Mouse (Mus musculus): Measurements from ENCODE around the gene Fgr. TPM values are rescaled to one million over a fixed set of nuclear protein-coding genes. Genes with fewer than 3 reads are reported as not detected.

The Fgr gene
- polyA plus RNA-seq, 1 experiment from 2014 or later = 0.66 TPM

DNA sequence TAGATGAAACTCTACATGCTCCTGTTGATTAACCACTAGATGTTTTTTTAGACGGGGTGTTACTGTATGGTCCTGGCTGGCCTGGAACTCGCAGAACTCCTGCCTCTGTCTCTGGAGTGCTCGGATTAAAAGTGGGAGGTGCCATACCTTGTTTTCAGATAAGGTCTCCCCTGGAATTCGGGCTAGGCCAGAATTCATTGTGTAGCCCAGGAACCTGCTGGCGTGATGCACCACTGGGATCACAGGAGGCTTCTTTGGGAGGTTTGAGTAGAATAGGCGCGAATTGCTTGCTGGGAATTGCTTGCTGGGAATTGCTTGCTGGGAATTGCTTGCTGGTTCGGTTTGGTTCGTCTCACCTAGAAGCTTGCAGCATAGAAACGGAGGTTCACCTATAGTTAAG is 53.8 kb downstream of the Fgr start:
- H3K4me1 ChIP-seq (ENCODE audit: insufficient read depth) = peaks cover 32% of the 10 kb centered on the region
- H3K9me3 ChIP-seq (ENCODE audit: low read depth, low read length) = no peaks in the 10 kb centered on the region
- peaks cover 23% of the 10 kb centered on the region; the same call in 1 of the 2 replicates for H3K36me3 ChIP-seq (ENCODE audit: insufficient read depth)
- no peak for TF ChIP-seq CTCF (IDR thresholded peaks at IDR 0.05; ENCODE audit: low read depth)
- no peak overlapping the region for H3K4me2 ChIP-seq
- H3K4me3 ChIP-seq (ENCODE audit: low read depth, low read length) = no peak overlapping the region
- H3K27me3 ChIP-seq (ENCODE audit: insufficient read depth, low read length) = no peaks in the 10 kb centered on the region
- ATAC-seq (ENCODE audit: insufficient read depth) (no peak), DNase-seq (no peak)
- WGBS = 71% methylated on average over 10 of the region's 10 CpGs
- no peak overlapping the region for H3K27ac ChIP-seq (ENCODE audit: low read depth)
- no peak overlapping the region for H3K9ac ChIP-seq

GRCm38 (mm10) chr4:133028193-133028592 is 54.3 kb downstream of the Fgr start:
- no peak overlapping the region for H3K27ac ChIP-seq (ENCODE audit: low read depth)
- H3K9ac ChIP-seq = no peak overlapping the region
- no peak overlapping the region for H3K4me2 ChIP-seq
- WGBS = 80% methylated on average over 6 of the region's 6 CpGs
- no peak for DNase-seq
- ATAC-seq (ENCODE audit: insufficient read depth) = no peak
- no peaks in the 10 kb centered on the region for H3K9me3 ChIP-seq (ENCODE audit: low read depth, low read length)
- peaks cover 24% of the 10 kb centered on the region; the same call in 1 of the 2 replicates for H3K36me3 ChIP-seq (ENCODE audit: insufficient read depth)
- H3K4me1 ChIP-seq (ENCODE audit: insufficient read depth) = peaks cover 30% of the 10 kb centered on the region
- H3K4me3 ChIP-seq (ENCODE audit: low read depth, low read length) = no peak overlapping the region
- H3K27me3 ChIP-seq (ENCODE audit: insufficient read depth, low read length) = no peaks in the 10 kb centered on the region
- no peak for TF ChIP-seq CTCF (IDR thresholded peaks at IDR 0.05; ENCODE audit: low read depth)

DNA sequence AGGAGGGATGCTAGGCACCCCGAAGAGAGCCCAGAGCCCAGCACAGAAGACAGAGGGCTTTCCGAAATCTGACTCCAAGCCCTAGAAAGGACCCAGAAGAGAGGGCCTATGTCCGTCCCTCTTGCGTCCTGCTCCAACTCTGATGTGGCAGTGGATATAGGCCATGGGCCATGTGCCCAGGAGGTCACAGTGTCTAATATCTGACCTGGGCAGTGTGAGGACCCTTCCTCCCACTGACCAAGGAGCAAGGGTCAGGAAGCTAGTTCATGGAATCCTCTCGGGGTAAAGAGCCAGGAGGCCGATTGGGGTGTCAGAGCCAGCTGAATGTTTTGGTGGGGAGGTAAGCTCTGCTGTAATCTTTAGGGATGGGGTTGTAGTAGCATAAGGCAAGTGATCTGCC is 55.0 kb downstream of the Fgr start:
- no peak for TF ChIP-seq CTCF (IDR thresholded peaks at IDR 0.05; ENCODE audit: low read depth)
- no peak overlapping the region for H3K9ac ChIP-seq
- DNase-seq (no peak), ATAC-seq (ENCODE audit: insufficient read depth) (no peak)
- 79% methylated on average over 6 of the region's 6 CpGs for WGBS
- H3K9me3 ChIP-seq (ENCODE audit: low read depth, low read length) = no peaks in the 10 kb centered on the region
- H3K27me3 ChIP-seq (ENCODE audit: insufficient read depth, low read length) = no peaks in the 10 kb centered on the region
- H3K4me2 ChIP-seq = no peak overlapping the region
- H3K27ac ChIP-seq (ENCODE audit: low read depth) = no peak overlapping the region
- peaks cover 26% of the 10 kb centered on the region; the same call in 1 of the 2 replicates for H3K36me3 ChIP-seq (ENCODE audit: insufficient read depth)
- H3K4me1 ChIP-seq (ENCODE audit: insufficient read depth) = peaks cover 23% of the 10 kb centered on the region
- H3K4me3 ChIP-seq (ENCODE audit: low read depth, low read length) = no peak overlapping the region

- Histone ChIP-seq H3K4me1 (ENCODE audit: insufficient read depth) (peaks cover 10% of the 10 kb centered on the region; the same call in 1 of the 2 replicates), H3K9ac (no peak overlapping the region)
- no peak for ATAC-seq (ENCODE audit: insufficient read depth)
Measured at GRCm38 (mm10) chr4:133032410-133033095, 58.7 kb downstream of the Fgr start.

GRCm38 (mm10) chr4:133034478-133034877 is 60.6 kb downstream of the Fgr start:
- H3K9ac ChIP-seq = no peak overlapping the region

More at GRCm38 (mm10) chr4:133032410-133033095, 58.7 kb downstream of the Fgr start:
- Histone ChIP-seq H3K27ac (ENCODE audit: low read depth) (no peak overlapping the region), H3K9me3 (ENCODE audit: low read depth, low read length) (no peaks in the 10 kb centered on the region), H3K4me3 (ENCODE audit: low read depth, low read length) (no peak overlapping the region), H3K4me2 (no peak overlapping the region), H3K27me3 (ENCODE audit: insufficient read depth, low read length) (no peaks in the 10 kb centered on the region), H3K36me3 (ENCODE audit: insufficient read depth) (peaks cover 26% of the 10 kb centered on the region; the same call in 1 of the 2 replicates)
- TF ChIP-seq CTCF (IDR thresholded peaks at IDR 0.05; ENCODE audit: low read depth) = no peak
- DNase-seq = no peak
- 79% methylated on average over 8 of the region's 8 CpGs for WGBS

DNA sequence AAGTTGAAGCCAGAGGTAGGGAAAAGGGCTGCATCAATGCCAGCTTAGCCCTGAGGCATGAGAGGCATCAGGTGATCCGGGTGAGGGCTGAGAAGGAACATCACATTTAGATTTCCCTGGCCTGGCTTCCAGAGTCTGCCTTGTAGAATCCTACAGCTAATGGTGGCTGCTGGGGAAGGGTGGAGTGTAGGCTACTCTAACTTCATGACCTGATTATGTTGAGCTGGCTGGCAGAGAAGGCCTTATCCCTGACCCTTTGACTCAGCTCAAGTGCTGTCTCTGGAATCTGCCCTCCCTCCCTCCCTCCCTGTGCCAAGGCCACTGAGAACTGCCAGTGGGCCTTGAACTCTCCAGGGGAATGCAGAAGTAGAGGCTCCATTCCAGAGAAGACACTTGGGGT is 61.6 kb downstream of the Fgr start:
- 80% methylated on average over 1 of the region's 1 CpGs for WGBS
- TF ChIP-seq CTCF (IDR thresholded peaks at IDR 0.05; ENCODE audit: low read depth) = no peak
- H3K4me3 ChIP-seq (ENCODE audit: low read depth, low read length) = no peak overlapping the region
- no peak for ATAC-seq (ENCODE audit: insufficient read depth)
- H3K9me3 ChIP-seq (ENCODE audit: low read depth, low read length) = no peaks in the 10 kb centered on the region
- DNase-seq = no peak
- no peak overlapping the region for H3K4me2 ChIP-seq
- H3K27ac ChIP-seq (ENCODE audit: low read depth) = no peak overlapping the region
- H3K36me3 ChIP-seq (ENCODE audit: insufficient read depth) = peaks cover 15% of the 10 kb centered on the region; the same call in 1 of the 2 replicates
- no peak overlapping the region for H3K9ac ChIP-seq
- peaks cover 23% of the 10 kb centered on the region for H3K4me1 ChIP-seq (ENCODE audit: insufficient read depth)
- no peaks in the 10 kb centered on the region for H3K27me3 ChIP-seq (ENCODE audit: insufficient read depth, low read length)

More at GRCm38 (mm10) chr4:133034478-133034877, 60.6 kb downstream of the Fgr start:
- ATAC-seq (ENCODE audit: insufficient read depth) = no peak
- Histone ChIP-seq H3K4me2 (no peak overlapping the region), H3K36me3 (ENCODE audit: insufficient read depth) (peaks cover 15% of the 10 kb centered on the region; the same call in 1 of the 2 replicates), H3K27me3 (ENCODE audit: insufficient read depth, low read length) (no peaks in the 10 kb centered on the region), H3K4me3 (ENCODE audit: low read depth, low read length) (no peak overlapping the region), H3K9me3 (ENCODE audit: low read depth, low read length) (no peaks in the 10 kb centered on the region), H3K27ac (ENCODE audit: low read depth) (no peak overlapping the region), H3K4me1 (ENCODE audit: insufficient read depth) (peaks cover 17% of the 10 kb centered on the region; the same call in 1 of the 2 replicates)
- TF ChIP-seq CTCF (IDR thresholded peaks at IDR 0.05; ENCODE audit: low read depth) = no peak
- 68% methylated on average over 10 of the region's 10 CpGs for WGBS
- DNase-seq = no peak

DNA sequence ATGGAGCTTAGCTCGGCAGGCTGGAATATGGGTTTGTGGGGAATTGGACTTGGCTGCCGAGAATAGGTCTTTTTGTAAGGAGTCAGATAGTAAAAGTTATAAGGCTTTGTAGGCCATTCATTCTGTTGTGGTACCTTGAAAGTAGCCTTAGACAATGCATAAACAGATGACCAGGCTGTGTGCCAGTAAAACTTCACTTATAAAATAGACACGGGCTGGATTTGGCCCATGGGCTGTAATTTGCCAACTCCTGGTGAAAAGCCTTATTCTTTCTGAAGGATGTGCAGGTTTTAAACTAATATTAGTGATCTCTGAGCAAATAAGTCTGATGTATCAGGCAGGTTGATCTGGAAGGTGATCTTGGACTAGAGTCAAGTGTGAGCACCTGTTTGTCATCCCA is 62.1 kb downstream of the Fgr start:
- ATAC-seq (ENCODE audit: insufficient read depth) = no peak
- no peak for TF ChIP-seq CTCF (IDR thresholded peaks at IDR 0.05; ENCODE audit: low read depth)
- 60% methylated on average over 3 of the region's 3 CpGs for WGBS
- H3K4me2 ChIP-seq = no peak overlapping the region
- H3K4me1 ChIP-seq (ENCODE audit: insufficient read depth) = peaks cover 28% of the 10 kb centered on the region
- no peak for DNase-seq
- H3K4me3 ChIP-seq (ENCODE audit: low read depth, low read length) = no peak overlapping the region
- no peak overlapping the region for H3K9ac ChIP-seq
- no peaks in the 10 kb centered on the region for H3K9me3 ChIP-seq (ENCODE audit: low read depth, low read length)
- H3K27ac ChIP-seq (ENCODE audit: low read depth) = no peak overlapping the region
- peaks cover 19% of the 10 kb centered on the region; the same call in 1 of the 2 replicates for H3K36me3 ChIP-seq (ENCODE audit: insufficient read depth)
- H3K27me3 ChIP-seq (ENCODE audit: insufficient read depth, low read length) = no peaks in the 10 kb centered on the region

Measured in lung, embryonic 14.5 days (tissue).